Mouse (Mus musculus) testis, postnatal 10 days (tissue): ENCODE results near the gene Syt9.
"Not testable (repeated sequence)": the region's sequence is repeated elsewhere in the genome, so short reads cannot be mapped to it uniquely, and the experiment has no call there.

Source experiments
- DNase-seq: peaks from one replicate; pipeline ENCODE4 v3.0.0; 2021; ENCODE audit warnings: low spot score

Syt9 gene

DNA sequence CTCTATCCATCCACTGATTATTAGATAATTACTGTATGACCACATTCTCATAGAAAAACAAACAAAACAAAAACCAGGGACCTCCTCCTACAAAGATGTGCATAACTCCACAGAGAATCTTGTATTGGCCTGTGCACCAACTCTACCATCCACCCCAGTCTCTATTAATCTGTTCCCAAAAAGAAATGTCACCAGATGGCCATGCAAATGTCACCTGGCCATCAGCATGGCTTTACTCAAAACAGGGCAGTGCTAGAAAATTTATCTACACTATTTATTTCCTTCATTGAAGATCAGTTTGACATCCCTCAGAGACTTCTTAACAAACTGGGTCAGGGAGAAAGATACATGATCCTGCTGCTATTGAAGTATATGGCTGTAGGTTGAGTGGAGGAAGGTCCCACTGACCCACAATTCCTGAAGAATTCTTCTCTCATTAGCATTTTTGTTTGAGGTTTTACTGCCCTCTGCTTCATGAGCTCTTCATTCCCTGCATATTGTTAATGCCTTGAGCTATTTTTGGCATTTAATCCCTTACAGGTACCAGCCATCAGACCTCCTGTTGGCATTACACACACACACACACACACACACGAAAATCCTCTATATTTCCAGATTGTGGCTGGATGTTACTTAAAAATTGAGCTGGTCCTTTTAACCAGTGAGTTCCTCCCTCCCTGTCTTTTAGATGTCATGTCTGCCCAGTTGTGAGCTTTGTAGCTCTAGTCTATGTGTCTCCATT is 91.3 kb downstream of the Syt9 start:
- no peak for DNase-seq

DNA sequence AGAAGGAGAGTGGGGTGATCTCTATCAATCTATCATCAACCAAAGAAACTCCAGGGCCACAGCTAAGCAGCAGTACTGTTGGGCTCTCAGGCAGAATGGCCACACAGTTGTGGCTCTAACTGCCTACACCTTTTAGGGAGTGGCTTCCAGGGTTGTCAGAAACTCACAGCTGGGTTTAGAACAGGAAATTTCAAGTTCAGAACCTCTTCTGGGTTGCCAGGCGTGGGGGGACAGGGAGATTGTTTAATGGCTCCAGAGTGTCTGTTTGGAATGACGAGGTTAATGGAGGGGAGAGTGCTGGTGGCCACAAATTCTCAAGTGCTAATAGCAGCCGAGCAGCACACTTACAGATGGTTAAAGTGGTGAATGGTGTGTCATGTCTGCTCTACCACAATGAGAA is 92.4 kb downstream of the Syt9 start:
- no peak for DNase-seq

DNA sequence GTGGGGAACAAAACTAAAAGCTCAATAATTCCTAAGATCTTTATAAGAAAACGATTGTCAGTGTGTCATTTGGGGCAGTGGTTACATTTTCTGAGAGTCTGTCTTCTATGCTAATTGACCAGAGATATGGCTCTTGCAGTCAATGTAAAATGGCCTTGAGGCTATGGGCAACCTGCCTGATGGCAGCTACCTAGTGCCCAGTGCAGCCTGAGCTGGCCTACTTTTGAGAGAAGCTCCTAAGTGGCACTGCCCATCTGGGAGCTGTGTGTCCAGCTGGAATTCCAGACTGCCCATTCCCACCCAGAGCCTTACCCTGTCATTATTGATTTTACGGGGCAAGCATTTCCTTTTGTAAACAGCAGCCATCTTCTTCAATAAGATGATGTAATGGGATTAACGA is 94.6 kb downstream of the Syt9 start:
- DNase-seq, result no peak

DNA sequence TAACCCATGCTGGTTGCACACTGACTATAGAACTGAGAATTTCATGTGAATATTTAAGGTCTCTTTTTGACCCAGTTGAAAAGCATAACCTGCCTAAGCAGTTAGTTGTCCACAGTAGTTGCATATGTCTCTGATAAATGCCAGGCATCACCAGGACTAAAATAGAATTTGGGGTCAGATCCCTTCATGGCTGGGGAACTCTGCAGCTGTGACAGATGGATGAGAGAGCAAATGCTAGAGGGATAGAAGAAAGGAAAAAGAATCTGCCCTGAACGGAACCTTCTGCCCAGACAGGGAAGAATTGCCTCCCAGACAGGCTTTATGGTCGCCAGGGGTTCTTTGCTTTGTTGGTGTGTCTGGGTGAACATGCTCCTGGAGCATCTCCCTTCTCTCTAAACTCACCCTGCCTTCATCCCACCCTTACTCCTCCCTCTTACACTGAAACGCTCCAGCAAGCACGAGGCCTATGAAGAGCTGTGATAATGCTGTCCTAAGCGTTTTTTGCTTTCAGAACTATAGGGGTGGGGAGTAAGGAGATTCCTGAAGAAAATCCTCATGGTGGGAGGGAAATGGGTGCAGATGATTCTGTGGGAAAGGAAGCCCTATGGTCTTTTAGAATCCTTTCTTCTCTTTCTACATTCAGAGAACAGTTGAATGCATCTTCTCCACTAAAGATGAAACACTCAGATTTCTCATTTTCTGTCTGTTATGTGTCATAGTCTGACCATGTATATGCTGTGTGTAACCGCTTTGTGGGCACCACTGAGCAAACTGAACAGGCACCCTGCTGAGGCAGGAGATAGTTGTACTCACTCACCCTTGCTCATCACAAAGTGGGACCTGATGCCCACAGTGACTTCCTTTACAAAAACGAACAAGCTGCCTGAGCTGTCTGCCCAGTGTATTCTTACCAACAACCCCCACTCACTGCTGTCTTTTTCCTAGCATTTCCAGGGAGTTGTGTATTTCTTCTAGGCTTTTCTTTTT is 108.7 kb downstream of the Syt9 start:
- no peak for DNase-seq

DNA sequence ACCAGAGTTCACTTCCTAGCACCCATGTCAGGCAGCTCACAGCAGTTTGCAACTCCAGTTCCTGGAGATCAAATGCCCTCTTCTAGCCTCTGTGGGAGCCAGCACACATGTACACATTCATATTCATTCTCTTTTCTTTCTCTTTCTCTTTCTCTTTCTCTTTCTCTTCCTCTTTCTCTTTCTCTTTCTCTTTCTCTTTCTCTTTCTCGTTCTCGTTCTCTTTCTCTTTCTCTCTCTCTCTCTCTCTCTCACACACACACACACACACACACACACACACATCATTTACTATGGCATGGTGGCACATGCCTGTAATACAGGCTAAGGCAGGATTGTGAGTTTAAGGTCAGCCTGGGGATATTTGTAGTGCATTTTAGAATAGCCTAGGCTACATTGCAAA is 115.2 kb downstream of the Syt9 start:
- DNase-seq, result not testable (repeated sequence)

DNA sequence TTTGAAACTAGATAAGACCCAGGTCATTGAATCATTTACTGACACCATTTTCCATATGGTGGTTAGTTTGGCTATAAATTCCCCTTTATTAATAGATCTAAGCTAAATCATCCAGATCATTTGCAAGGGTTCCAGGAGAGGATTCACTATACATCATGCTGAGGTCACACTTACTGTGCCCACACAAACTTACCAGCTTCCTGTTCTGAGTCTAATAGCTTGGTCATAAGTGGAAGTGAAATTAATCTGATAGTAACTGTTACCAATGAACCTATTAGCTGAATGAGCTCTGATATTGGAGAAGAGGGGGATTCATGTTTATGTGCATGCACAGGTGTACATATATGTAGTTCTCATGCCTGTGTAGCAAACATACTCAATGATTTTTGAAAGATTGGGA is 124.9 kb downstream of the Syt9 start:
- no peak for DNase-seq

DNA sequence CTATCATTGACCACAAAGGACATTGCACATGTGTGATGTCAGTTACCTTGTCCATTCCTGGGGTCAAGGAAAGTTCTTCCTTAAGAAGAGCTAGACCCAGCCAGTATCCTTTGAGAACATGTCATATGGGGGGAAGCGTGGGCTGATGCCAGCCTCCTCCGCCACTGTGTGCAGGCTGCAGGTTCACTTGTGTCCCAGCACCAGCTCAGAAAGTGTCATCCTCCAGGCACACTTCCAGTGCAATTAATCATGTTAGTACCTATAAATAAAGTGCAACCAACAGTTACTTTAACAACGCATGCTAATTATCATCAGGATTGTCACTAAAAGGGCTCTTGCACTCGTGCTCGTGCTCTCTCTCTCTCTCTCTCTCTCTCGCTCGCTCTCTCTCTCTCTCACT is 126.4 kb downstream of the Syt9 start:
- DNase-seq, result no peak

DNA sequence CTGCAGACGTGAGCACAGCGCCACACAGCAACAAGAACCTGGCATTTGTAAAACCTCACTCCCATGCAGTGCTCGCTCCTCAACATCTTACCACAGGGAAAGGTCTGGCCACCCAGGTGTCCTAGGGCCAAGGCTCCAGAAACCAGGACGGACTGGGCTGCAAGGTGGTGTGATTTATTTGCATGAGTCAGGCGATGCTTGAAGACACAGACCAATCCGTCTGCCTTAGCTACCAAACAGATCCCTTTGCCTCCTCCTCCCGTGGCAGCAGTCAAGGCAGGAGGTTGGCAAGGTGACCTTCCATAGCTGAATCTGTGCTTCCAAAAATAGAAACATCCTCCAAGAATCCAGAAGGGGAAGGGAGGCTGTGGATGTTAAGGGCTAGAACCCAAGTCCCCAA is 130.1 kb downstream of the Syt9 start:
- DNase-seq, result no peak

DNA sequence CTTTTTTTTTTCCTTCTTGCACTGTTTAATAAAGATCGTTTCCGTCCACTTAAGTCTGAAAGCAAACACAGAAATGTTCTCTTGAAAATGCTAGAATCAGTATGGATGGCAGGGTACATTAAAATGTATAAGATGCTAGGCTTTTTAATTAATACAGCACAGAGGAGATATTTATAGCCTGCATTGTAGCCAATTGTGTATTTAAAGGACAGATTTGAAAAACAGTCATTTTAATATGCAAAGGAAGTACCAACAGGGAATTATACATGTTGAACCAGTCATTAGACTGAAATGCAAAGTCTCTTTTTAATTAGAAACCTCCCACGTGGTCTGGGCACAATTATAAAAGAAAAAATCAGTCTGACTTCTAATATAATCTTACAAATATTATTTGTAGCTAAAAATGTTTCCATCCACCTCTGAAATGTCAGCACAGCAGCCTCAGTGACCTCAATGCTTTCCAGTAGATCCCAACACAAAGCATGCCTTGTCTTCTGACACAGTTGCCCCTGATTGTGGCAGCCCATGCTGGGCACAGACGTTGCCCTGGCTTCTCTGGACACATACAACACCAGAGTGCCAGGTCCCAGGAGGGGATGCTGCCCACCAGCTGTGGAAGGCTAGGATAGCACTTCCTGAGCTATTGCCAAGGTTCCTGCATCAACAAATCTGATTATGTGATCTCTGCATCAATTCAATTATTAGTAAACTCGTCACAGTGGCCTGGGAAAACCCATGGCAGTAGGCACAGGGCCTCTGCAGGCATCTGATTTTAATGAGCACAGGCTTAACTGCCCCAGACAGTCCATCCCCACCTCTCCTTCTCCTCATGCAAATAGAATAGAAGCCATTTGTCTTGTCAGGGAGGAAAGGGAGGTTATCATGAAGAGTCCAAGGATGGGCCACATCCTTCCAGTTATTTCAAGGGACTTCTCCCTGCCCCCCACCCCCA is 134.5 kb downstream of the Syt9 start:
- no peak for DNase-seq

DNA sequence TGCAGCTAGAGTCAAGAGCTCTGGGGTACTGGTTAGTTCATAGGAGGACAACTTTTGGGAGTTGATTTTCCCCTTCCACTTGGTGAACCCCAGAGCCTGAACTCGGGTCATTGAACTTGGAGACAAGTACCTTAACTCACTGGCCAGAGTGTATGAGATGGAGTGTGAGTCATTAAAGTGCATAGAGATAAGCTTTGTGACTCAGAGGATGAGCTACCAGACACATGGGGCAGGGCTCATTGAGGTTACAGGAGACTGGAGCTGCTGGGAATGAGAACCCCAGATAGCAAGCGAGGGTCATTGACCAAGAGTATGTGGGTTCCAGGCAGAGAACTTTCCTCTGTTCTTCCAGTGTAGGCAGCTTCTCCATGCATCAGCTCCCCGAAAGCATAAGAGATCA is 137.4 kb downstream of the Syt9 start:
- DNase-seq, result no peak

DNA sequence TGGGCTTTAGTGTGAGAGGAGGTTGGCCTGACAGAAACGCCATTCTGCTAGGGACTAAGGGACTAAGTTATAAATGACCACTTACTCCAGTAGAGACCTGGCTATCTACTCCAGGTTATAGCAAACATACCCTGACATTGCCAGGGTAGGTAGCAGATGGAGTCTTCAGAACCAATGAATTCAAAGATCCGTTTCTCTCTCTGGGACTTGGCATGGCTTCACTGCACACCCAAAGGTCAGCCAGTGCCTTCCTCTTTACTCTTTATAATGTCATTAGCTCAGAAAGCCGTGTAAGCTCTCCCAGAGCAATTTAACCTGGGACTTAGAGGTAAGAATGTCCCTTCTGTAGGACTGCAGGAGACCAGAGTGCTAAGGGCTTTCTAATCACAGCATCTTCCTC is 139.2 kb downstream of the Syt9 start:
- DNase-seq, result no peak

DNA sequence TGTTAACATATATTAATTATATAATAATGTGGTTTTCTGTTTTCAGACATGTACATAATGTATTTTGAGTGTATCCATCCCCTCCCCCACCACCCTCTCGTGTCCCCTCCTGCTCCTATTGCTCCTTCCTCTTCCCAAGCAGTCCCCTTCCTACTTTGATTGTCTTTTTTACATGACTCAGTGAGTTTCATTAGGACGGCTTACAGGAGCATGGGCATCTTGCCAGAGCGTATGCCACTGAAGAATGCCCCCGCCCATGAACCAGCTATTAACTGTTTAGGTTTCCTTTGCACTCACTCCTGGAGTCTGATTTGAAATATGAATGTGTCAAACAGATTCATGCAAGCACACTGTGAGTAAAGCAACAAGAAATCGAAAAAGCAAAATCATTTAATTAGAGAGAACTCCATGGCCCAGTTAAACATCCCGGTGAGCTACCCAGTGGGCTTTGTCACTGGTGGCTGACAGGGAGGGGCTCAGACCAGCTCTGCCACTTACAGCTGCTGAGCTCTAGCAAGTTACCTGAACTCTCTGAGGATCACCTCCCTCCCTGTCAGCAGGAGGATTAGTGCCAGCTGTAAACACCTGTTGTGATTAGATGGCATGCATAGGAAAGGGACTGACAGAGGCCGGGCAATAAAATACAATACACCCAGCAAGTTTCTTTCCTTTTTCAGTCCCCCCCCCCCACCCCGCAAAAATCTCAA is 146.3 kb downstream of the Syt9 start:
- no peak for DNase-seq

DNA sequence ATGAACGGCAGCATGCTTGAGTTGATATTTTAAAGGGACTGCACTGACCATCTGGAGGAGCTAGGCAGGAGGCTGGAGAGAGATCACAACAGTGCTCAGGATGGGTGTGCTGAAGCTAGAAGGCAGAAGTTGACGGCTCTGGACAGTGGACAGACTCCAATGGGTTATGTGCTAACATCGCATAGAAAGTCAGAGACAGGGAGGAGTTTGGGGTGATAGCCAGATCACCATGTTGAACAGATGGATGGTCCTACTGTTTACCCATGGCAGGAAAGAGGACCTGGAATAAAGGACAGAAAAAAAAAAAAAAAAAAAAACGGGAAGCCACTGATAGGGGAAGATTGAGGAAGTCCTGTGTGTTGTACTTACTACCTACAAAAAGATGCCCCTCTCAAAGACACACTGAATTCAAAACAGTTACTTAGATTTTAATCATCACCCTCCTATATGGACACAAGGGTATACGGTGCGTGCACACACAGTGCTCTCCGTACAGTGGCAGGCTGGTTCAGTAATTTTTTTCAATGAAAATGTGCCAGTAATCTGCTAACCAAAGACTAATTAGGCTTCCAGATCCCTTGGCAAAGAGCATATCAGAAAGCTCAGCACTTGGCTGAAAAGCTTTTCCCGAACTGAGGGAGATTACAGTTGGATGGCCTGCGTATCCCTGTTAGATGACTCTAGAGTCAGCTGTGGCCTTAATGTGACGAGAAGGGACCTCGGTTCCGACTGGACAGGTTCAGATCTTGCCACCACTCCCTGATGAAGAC is 148.9 kb downstream of the Syt9 start:
- DNase-seq, result no peak

DNA sequence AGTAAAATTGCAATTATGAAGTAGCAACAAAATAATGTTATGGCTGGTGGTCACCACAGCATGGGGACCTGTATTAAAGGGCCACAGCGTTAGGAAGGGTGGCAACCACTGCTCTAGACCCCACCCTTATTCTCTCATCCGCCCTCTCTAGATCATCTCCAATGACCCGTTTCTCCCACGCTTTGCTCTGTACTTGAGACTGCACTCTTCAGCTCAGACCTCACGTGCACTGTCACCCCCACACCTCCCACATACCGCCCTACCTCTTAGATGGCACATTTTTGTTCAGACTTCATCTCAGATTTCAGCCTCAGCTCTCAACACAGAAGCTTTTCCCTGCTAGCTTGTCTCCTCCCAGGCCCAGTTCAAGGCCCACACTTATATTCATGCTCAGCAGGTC is 150.9 kb downstream of the Syt9 start:
- no peak for DNase-seq

DNA sequence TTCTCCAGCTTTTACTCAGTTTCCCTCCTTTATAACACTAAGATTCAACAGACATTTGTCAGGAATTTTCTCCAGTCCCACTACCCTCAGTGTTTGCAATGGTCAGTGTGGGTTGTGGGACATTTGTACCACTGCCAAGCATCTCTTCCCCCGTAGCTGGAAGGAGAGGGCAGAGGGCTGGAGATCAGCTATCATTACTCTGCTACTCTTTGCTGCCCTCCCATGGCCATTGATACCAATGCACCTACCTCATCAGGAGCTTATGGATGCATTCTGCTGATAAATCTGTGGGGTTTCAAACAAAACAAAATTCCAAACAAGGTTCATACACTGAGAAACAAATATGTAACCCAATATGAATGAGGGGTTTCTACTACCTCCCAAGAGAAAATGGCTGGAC is 155.8 kb downstream of the Syt9 start:
- peak; percentile 65 for DNase-seq

DNA sequence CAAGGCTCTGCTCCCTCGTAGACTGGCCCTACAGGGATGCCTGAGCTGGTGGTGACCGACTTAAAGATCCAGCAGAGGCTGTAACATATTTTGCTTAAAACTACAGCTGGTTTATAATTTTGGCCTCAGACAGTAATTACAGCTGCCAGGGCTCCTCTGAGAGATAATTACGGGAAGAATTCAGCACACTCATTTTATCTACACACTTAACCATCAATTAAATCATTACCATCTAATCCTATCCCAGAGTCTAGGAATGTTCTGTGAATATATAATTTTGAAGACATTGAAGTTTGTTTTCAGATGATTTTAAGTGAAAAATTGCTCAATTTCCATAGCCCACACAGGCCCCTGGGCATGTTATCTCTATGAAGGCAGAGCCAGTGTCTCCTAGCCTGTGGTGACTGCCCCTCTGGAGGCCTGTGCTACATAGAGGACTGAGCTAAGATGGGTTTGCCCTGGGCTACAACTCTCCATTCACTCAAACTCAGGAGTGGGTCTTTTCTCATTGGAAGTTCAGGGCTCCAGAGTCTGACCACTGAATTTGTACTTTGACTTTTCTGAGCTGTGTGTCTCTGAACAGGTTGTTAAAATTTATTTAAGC is 157.7 kb downstream of the Syt9 start:
- DNase-seq, result no peak

DNA sequence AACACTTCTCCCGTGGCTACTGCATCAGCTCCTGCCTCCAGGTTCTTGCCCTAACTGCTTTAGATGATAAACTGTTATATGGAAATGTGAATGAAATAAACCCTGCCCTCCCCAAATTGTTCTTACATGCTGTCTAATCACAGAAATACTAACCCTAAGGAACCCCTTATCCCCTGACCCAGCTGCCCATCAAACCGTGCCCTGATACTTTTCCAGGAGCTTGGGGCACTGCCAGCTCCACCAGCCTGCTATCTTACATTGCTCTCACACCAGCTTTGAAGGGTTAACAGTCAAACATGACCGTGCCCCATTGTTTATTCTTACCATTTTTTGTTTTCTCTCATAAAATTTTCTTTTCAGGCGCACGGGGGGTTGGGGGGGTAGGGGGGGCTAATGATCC is 158.8 kb downstream of the Syt9 start:
- DNase-seq, result no peak

DNA sequence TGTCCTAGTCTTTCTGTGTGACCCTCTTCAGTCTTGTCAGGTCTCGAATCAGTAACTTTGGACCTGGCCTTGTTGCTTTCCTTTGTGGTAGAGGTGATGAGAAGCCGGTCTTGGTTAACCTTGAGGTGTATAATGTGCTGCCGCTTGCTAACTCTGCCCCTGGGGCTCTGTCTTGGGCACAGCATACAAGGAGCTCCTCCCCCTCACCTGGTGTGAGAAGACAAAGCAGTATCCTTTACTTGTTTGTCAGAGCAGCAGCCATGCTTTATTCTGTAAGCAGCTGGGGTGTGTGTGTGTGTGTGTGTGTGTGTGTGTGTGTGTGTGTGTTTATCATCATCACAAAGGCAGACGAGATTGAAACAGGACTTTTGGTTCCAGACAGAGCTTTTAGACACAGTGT is 164.8 kb downstream of the Syt9 start:
- no peak for DNase-seq

DNA sequence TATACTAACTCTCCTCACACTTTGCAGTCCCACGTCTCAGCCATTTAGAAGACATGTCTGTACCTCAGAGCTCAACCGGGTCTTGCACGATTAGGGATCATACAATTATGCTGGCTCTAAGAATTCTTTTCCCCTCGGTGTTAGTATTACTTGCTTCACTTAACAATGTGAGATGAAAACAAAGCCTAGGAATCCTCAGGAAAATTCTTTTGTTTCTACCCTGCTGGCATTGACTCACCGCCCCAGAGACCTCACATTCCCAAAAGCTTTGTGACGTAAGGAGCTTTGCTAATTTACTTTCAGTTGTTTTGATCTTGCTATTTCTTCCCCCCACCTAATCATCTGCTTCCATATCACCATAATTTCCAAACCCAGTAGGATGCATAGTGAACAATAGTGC is 166.0 kb downstream of the Syt9 start:
- no peak for DNase-seq

DNA sequence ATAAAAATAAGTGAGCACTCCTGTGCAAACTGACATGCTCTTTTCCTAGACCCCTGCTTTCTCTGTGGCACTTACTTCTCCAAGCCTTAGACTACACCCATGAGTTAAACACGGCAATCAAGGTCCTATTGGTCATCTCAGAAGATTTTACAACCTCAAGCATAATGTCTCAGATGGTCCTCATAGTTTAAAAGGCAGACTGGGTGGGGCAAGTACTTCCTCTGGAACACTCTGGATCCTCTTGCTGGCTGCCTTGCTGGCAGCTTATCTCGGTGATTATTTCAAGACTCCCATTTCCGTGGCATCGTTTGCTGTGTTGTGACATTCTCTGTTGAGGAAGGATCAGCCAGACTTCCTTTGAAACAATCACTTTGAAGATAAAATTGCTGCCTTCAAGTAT is 169.5 kb downstream of the Syt9 start:
- no peak for DNase-seq
